Mouse (Mus musculus): ENCODE measurements around the gene Pla2g2d. TPM values are rescaled to one million over a fixed set of nuclear protein-coding genes. Genes with fewer than 3 reads are reported as not detected.

The Pla2g2d gene
- total RNA-seq (2021) = under 1 TPM in 1 of 2 experiments, not detected in 1; 0.16 TPM

- intact Hi-C loops (cut with DNase I) = no loop called here
- no peak for DNase-seq (ENCODE audit: extremely low spot score in 1 of 2, low spot score in 2 of 2)
Observed at GRCm38 (mm10) chr4:138775435-138775834, at the start of gene Pla2g2d. TSS of gene Pla2g2d (plus strand) at chr4:138775735.

GRCm38 (mm10) chr4:138725751-138726150 lies 49.8 kb upstream of the Pla2g2d start:
- DNase-seq (ENCODE audit: extremely low spot score in 1 of 2, low spot score in 2 of 2) = no peak
- intact Hi-C loops (cut with DNase I) = no loop called here

GRCm38 (mm10) chr4:138729018-138729703 lies 46.4 kb upstream of the Pla2g2d start:
- DNase-seq (ENCODE audit: extremely low spot score in 1 of 2, low spot score in 2 of 2) = no peak
- intact Hi-C loops (cut with DNase I) = no loop called here

GRCm38 (mm10) chr4:138734105-138734504 lies 41.4 kb upstream of the Pla2g2d start:
- no peak for DNase-seq (ENCODE audit: extremely low spot score in 1 of 2, low spot score in 2 of 2)
- intact Hi-C loops (cut with DNase I) = no loop called here

GRCm38 (mm10) chr4:138734863-138735262 lies 40.7 kb upstream of the Pla2g2d start:
- DNase-seq (ENCODE audit: extremely low spot score in 1 of 2, low spot score in 2 of 2) = no peak
- intact Hi-C loops (cut with DNase I) = no loop called here

- intact Hi-C loops (cut with DNase I) = no loop called here
- DNase-seq (ENCODE audit: extremely low spot score in 1 of 2, low spot score in 2 of 2) = no peak
Observed at GRCm38 (mm10) chr4:138737031-138737430, 38.5 kb upstream of the Pla2g2d start, which contains the start of gene Ubxn10. TSS of gene Ubxn10 (minus strand) at chr4:138737167.

- DNase-seq (ENCODE audit: extremely low spot score in 1 of 2, low spot score in 2 of 2) = no peak
- intact Hi-C loops (cut with DNase I) = no loop called here
Observed at GRCm38 (mm10) chr4:138739136-138739851, 36.2 kb upstream of the Pla2g2d start.

- DNase-seq (ENCODE audit: extremely low spot score in 1 of 2, low spot score in 2 of 2) = peak in 1 of 2 experiments; percentile 61
- intact Hi-C loops (cut with DNase I) = no loop called here
Observed at GRCm38 (mm10) chr4:138745884-138746283, 29.7 kb upstream of the Pla2g2d start.

- no peak for DNase-seq (ENCODE audit: extremely low spot score in 1 of 2, low spot score in 2 of 2)
- intact Hi-C loops (cut with DNase I) = no loop called here
Observed at GRCm38 (mm10) chr4:138746866-138747265, 28.7 kb upstream of the Pla2g2d start.

GRCm38 (mm10) chr4:138747851-138748250 lies 27.7 kb upstream of the Pla2g2d start:
- DNase-seq (ENCODE audit: extremely low spot score in 1 of 2, low spot score in 2 of 2) = peak in 1 of 2 experiments; percentile 67
- intact Hi-C loops (cut with DNase I) = loop anchor here (2.0 kb wide), 1 partner anchor 45 kb away; no protein-coding TSS in a partner anchor

- intact Hi-C loops (cut with DNase I) = loop anchor here (1.0 to 2.0 kb wide), 2 partner anchors 44 to 103 kb away; no protein-coding TSS in a partner anchor
- peak in 1 of 2 experiments; percentile 54 for DNase-seq (ENCODE audit: extremely low spot score in 1 of 2, low spot score in 2 of 2)
Observed at GRCm38 (mm10) chr4:138748369-138749072, 27.0 kb upstream of the Pla2g2d start.

GRCm38 (mm10) chr4:138752603-138753002 lies 22.9 kb upstream of the Pla2g2d start:
- intact Hi-C loops (cut with DNase I) = no loop called here
- DNase-seq (ENCODE audit: extremely low spot score in 1 of 2, low spot score in 2 of 2) = no peak

- DNase-seq (ENCODE audit: extremely low spot score in 1 of 2, low spot score in 2 of 2) = no peak
- intact Hi-C loops (cut with DNase I) = no loop called here
Observed at GRCm38 (mm10) chr4:138753608-138754007, 21.9 kb upstream of the Pla2g2d start.

GRCm38 (mm10) chr4:138754432-138754831 lies 21.1 kb upstream of the Pla2g2d start:
- no peak for DNase-seq (ENCODE audit: extremely low spot score in 1 of 2, low spot score in 2 of 2)
- intact Hi-C loops (cut with DNase I) = no loop called here

GRCm38 (mm10) chr4:138755439-138755838 lies 20.1 kb upstream of the Pla2g2d start:
- peak in 1 of 2 experiments; percentile 52 for DNase-seq (ENCODE audit: extremely low spot score in 1 of 2, low spot score in 2 of 2)
- intact Hi-C loops (cut with DNase I) = no loop called here

- intact Hi-C loops (cut with DNase I) = no loop called here
- DNase-seq (ENCODE audit: extremely low spot score in 1 of 2, low spot score in 2 of 2) = no peak
Observed at GRCm38 (mm10) chr4:138755983-138756382, 19.6 kb upstream of the Pla2g2d start.

- DNase-seq (ENCODE audit: extremely low spot score in 1 of 2, low spot score in 2 of 2) = no peak
Observed at GRCm38 (mm10) chr4:138757416-138757815, 18.1 kb upstream of the Pla2g2d start, which contains the start of gene Pla2g2f. TSS of gene Pla2g2f (minus strand) at chr4:138757626.

GRCm38 (mm10) chr4:138762266-138762665 lies 13.3 kb upstream of the Pla2g2d start:
- intact Hi-C loops (cut with DNase I) = no loop called here
- DNase-seq (ENCODE audit: extremely low spot score in 1 of 2, low spot score in 2 of 2) = no peak

More at GRCm38 (mm10) chr4:138757416-138757815, 18.1 kb upstream of the Pla2g2d start, which contains the start of gene Pla2g2f:
- intact Hi-C loops (cut with DNase I) = no loop called here

GRCm38 (mm10) chr4:138771970-138772369 lies 3.6 kb upstream of the Pla2g2d start:
- intact Hi-C loops (cut with DNase I) = no loop called here
- DNase-seq (ENCODE audit: extremely low spot score in 1 of 2, low spot score in 2 of 2) = no peak

Measured in left cerebral cortex, postnatal 10 days (tissue).